Mouse (Mus musculus) spleen, adult 2 months (tissue): ENCODE results near the gene Mettl9.

Experiments
- CTCF ChIP-seq: fragments of 200-500 bp; IDR thresholded peaks from 2 replicates; pipeline ENCODE4 v1.5.1; 2011; ENCODE audit warnings: mild to moderate bottlenecking, inconsistent platforms; ENCODE audit not compliant: insufficient read depth, insufficient read length, insufficient replicate concordance; ENCODE audit errors: extremely low read depth
- POLR2A ChIP-seq: fragments of 200-500 bp; IDR thresholded peaks from 2 replicates; pipeline ENCODE4 v1.6.1; 2011; ENCODE audit warnings: low read depth, low read length, inconsistent platforms

DNA sequence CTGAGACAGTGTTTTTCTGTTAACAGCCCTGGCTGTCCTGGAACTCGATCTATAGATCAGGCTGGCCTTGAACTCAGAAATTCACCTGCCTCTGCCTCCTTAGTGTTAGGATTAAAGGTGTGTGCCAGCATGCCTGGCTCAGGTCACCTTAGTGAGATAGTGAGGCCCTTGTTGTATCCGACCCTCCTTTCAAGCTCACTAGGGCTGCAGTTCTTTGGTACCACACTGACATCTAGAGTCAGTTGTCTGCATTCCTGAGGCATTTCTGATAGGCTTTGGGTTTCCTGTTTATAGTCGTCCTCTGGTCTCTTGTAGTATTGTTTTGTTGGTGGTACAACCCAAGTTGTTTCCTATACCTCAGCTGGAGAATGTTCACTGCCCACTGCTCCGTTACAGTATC, 30.1 kb downstream of the Mettl9 start:
- TF ChIP-seq POLR2A (no peak), CTCF (peak; percentile 32; the same call in 1 of the 2 replicates)
